Mouse (Mus musculus) olfactory bulb, adult 2 months (tissue): ENCODE results near the gene Spon1.

Experiments used
- CTCF ChIP-seq: fragments of 200-500 bp; IDR thresholded peaks from 2 replicates; pipeline ENCODE4 v1.5.1; 2012; ENCODE audit warnings: low read depth, mild to moderate bottlenecking, low read length, moderate library complexity; ENCODE audit not compliant: insufficient read depth
- POLR2A ChIP-seq: fragments of 200-500 bp; IDR thresholded peaks from 2 replicates; pipeline ENCODE4 v1.6.1; 2012; ENCODE audit warnings: mild to moderate bottlenecking, low read depth, low read length, moderate library complexity; ENCODE audit not compliant: insufficient read depth

GRCm38 (mm10) chr7:114058927-114059441 lies 293.2 kb downstream of the Spon1 start:
- TF ChIP-seq CTCF (no peak), POLR2A (no peak)
